ENCODE assay signal across 8 mouse cellular contexts in genomic region chr2:119337425-119338265, GRCm38 (mm10). TPM values are rescaled to one million over a fixed set of nuclear protein-coding genes. Genes with fewer than 3 reads are reported as not detected.
A peak's percentile ranks its signal among the peaks of the same experiment; 100 is the strongest.
DNase-seq lines count a peak whose midpoint lies in the region; ATAC-seq lines count a peak whose summit lies in the region.

No protein-coding gene starts in this region.

- intact Hi-C loops in gastrocnemius, postnatal 36 days (cut with DNase I): loop anchor here (2.0 kb wide), 2 partner anchors 37 to 75 kb away; no protein-coding TSS in a partner anchor
- intact Hi-C loops in left cerebral cortex, postnatal 36 days (cut with DNase I): loop anchor here (5.0 kb wide), 1 partner anchor 35 kb away; no protein-coding TSS in a partner anchor

- peak overlapping the region; percentile 58 for H3K4me3 ChIP-seq in intestine, embryonic 16.5 days (ENCODE audit: low read length)
- peak overlapping the region; percentile 74 for H3K4me3 ChIP-seq in midbrain, embryonic 10.5 days

- peak overlapping the region; percentile 81 for H3K9ac ChIP-seq in intestine, embryonic 16.5 days (ENCODE audit: low read depth, low read length)

- WGBS in intestine, embryonic 16.5 days: 8% methylated on average over 60 of the region's 60 CpGs
- WGBS in midbrain, embryonic 10.5 days: 8% methylated on average over 59 of the region's 60 CpGs

- H3K4me1 ChIP-seq in intestine, embryonic 16.5 days (ENCODE audit: control insufficient read depth, insufficient read depth, low read length): peaks cover 9% of the 10 kb centered on the region
- peaks cover 17% of the 10 kb centered on the region for H3K4me1 ChIP-seq in midbrain, embryonic 10.5 days

- H3K9me3 ChIP-seq in intestine, embryonic 16.5 days (ENCODE audit: control insufficient read depth, low read length): no peaks in the 10 kb centered on the region
- H3K9me3 ChIP-seq in midbrain, embryonic 10.5 days (replicated peaks): no peaks in the 10 kb centered on the region

- DNase-seq in adrenal gland, adult (ENCODE audit: inconsistent age in 2 of 2, low spot score in 1 of 2): peak; percentile 91 to 97
- peak; percentile 91 for DNase-seq in embryo, embryonic 11 days
- peak; percentile 87 to 90 for DNase-seq in gastrocnemius, postnatal 36 days
- DNase-seq in left cerebral cortex, postnatal 36 days (ENCODE audit: low spot score in 2 of 2): peak; percentile 81 to 82
- peak; percentile 90 for DNase-seq in midbrain, embryonic 10.5 days (ENCODE audit: low spot score)
- peak; percentile 32 to 57 for DNase-seq in right cerebral cortex, postnatal 36 days (ENCODE audit: low spot score in 2 of 2)
- peak; percentile 82 to 91 for DNase-seq in urinary bladder, postnatal 4 days (ENCODE audit: low spot score in 2 of 2)

- peak overlapping the region; percentile 92 for H3K4me2 ChIP-seq in intestine, embryonic 16.5 days (ENCODE audit: low read depth, low read length)

- peak overlapping the region; percentile 34 for H3K27ac ChIP-seq in intestine, embryonic 16.5 days (ENCODE audit: low read length)
- peak overlapping the region; percentile 95 for H3K27ac ChIP-seq in midbrain, embryonic 10.5 days (replicated peaks)

- peak; percentile 93 for ATAC-seq in intestine, embryonic 16.5 days

- no peaks in the 10 kb centered on the region for H3K27me3 ChIP-seq in intestine, embryonic 16.5 days (replicated peaks; ENCODE audit: control insufficient read depth, insufficient read depth, low read length)
- H3K27me3 ChIP-seq in midbrain, embryonic 10.5 days (ENCODE audit: low read depth, poor library complexity, severe bottlenecking): peaks cover 44% of the 10 kb centered on the region

- H3K36me3 ChIP-seq in intestine, embryonic 16.5 days (ENCODE audit: control insufficient read depth, insufficient read depth, low read length): no peaks in the 10 kb centered on the region
- no peaks in the 10 kb centered on the region for H3K36me3 ChIP-seq in midbrain, embryonic 10.5 days

RNA-seq across cellular contexts. Expression of gene Dll4, which starts 12.1 kb away (rescaled TPM):
- 1 to 10 TPM; 5.1 to 5.5 TPM for total RNA-seq in gastrocnemius, postnatal 36 days (2021)
- 8.4 and 8.7 TPM in 2 replicates for polyA plus RNA-seq in intestine, embryonic 16.5 days (2015; fragmentation: Nextera tagmentation; extraction: Ambion mirVana)
- total RNA-seq in left cerebral cortex, postnatal 36 days (2021): 1 to 10 TPM; 3.2 to 3.8 TPM
- polyA plus RNA-seq in midbrain, embryonic 10.5 days (2016; fragmentation: Nextera tagmentation; extraction: Ambion mirVana): 5.7 TPM in 2 replicates

RNA-seq across cellular contexts. Expression of gene Chac1, which starts 13.4 kb away (rescaled TPM):
- total RNA-seq in gastrocnemius, postnatal 36 days (2021): 10 to 100 TPM; 40.1 to 82.4 TPM
- 2.7 and 6.0 TPM in 2 replicates for polyA plus RNA-seq in intestine, embryonic 16.5 days (2015; fragmentation: Nextera tagmentation; extraction: Ambion mirVana)
- total RNA-seq in left cerebral cortex, postnatal 36 days (2021): 1 to 10 TPM; 8.2 to 8.9 TPM
- 0.78 and 0.95 TPM in 2 replicates for polyA plus RNA-seq in midbrain, embryonic 10.5 days (2016; fragmentation: Nextera tagmentation; extraction: Ambion mirVana)

RNA-seq across cellular contexts. Expression of gene Vps18, which starts 49.1 kb away (rescaled TPM):
- 1 to 10 TPM; 9.0 to 9.2 TPM for total RNA-seq in gastrocnemius, postnatal 36 days (2021)
- 25.5 and 29.6 TPM in 2 replicates for polyA plus RNA-seq in intestine, embryonic 16.5 days (2015; fragmentation: Nextera tagmentation; extraction: Ambion mirVana)
- 10 to 100 TPM; 47.7 to 50.1 TPM for total RNA-seq in left cerebral cortex, postnatal 36 days (2021)
- 23.1 and 27.5 TPM in 2 replicates for polyA plus RNA-seq in midbrain, embryonic 10.5 days (2016; fragmentation: Nextera tagmentation; extraction: Ambion mirVana)

Comparison
In these comparisons a context has a peak if more than half of its experiments do, and no peak if none do; other contexts are left out.
1. Peak in every context shown above with its lines: DNase-seq, ATAC-seq, H3K4me3 ChIP-seq and H3K27ac ChIP-seq.
2. RNA of gene Chac1, which starts 13.4 kb away (total RNA-seq): 40.1 to 82.4 TPM in gastrocnemius, postnatal 36 days; 8.2 to 8.9 TPM in left cerebral cortex, postnatal 36 days; every median in the first group is over 4 times any median in the second.
3. RNA of gene Vps18, which starts 49.1 kb away (total RNA-seq): 47.7 to 50.1 TPM in left cerebral cortex, postnatal 36 days; 9.0 to 9.2 TPM in gastrocnemius, postnatal 36 days; every median in the first group is over 4 times any median in the second.